Mouse (Mus musculus) adrenal gland, adult 2 months (tissue): Measurements from ENCODE around the gene Ptprd. TPM values are rescaled to one million over a fixed set of nuclear protein-coding genes. Genes with fewer than 3 reads are reported as not detected.

Experiments used
- DNase-seq: peaks from one replicate; pipeline ENCODE4 v3.0.0; 2021
- long read RNA-seq: library from polyadenylated mRNA; stranded (forward); transcript quantifications from one replicate; pipeline ENCODE4 v2.0.0, GENCODE M21; 2021
- polyA plus RNA-seq: library from polyadenylated mRNA; depleted of rRNA; stranded (reverse); fragments of >200 nt; gene quantifications from 2 replicates; pipeline ENCODE4 v1.2.3, GENCODE M21; 2012; rRNA removed
- total RNA-seq, 2 experiments: library from RNA; stranded (reverse); gene quantifications; 2 replicates each; pipeline ENCODE4 v1.2.3; 2021

Gene Ptprd
- total RNA-seq (10 to 100 TPM; 79.1 to 91.9 TPM), polyA plus RNA-seq (4.2 and 6.2 TPM in 2 replicates)
- long read RNA-seq, partial matches to known transcripts = 0 of 7 reads
- long read RNA-seq, other reads (novel, unspliced or antisense) = 7 of 7 reads

DNA sequence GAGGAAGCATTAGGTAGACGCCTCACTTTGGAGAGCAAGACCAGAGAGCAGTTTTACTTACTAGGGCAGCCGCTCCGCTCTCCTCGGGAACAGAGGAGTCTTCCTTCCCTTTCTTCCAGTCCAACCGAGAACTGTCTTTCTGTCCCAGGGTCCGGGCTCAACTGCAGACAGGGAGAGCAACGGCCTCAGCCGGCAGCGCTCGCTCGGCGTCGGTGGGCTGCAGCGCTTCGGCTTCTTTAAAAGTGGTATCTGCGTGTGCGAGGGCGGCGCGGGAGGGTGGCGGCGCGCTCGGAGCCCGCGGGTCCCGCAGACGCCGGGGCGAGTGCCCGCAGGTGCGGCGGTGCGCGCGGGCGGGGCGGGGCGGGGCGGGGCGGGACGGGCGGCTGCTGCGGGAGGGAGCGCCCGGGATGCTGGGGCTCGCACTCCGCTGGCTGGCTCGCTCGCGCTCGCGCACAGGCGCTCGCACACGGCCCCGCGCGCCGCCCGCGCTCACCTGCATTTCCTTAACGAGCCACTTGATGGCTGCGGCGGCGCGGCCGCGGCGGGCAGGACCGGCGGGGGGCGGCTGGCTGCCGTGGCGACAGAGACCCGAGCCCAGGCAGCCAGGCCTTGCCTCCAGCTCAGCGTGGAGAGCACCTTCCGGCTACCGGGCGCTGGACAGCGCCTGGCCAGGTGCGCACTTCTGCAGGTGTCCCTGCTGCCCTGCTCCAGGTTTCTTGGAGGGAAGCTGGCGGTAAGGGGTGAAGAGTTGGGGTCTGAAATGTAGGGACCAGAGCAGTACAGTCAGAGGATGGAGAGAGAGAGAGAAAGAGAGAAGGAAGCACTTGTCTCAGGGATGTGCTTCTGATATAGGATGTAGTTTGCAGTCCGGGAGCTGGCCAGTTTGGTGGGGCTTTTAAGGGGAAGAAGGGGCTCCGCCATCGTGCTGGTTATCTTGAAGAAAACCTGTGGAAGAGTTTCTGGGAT lies at the start of gene Ptprd:
Gene Ptprd (minus strand): TSS at position 433 of the 966 bp plus-strand sequence.
- DNase-seq = peak; percentile 24

GRCm38 (mm10) chr4:78235820-78236219 lies 24.1 kb upstream of the Ptprd start:
- no peak for DNase-seq

DNA sequence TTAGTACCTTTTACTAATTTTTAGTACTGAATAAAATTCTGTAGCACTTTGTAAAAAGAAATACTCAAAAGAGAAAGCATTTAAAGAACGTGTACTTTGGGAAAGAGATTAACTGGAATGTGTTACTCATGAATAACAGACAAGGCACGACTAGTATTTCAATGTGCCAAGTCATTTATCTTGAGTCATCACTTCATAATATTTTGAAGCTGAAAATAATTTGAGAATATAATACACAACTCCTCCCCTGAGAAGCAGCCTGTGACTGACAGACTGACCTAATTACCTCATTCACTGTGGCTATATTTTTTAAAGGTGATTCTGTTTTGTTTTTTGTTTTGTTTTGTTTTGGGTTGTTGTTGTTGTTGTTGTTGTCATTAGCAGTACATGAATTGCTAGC lies 23.6 kb upstream of the Ptprd start:
- DNase-seq = no peak

GRCm38 (mm10) chr4:78234681-78235080 lies 22.9 kb upstream of the Ptprd start:
- DNase-seq = peak; percentile 24

DNA sequence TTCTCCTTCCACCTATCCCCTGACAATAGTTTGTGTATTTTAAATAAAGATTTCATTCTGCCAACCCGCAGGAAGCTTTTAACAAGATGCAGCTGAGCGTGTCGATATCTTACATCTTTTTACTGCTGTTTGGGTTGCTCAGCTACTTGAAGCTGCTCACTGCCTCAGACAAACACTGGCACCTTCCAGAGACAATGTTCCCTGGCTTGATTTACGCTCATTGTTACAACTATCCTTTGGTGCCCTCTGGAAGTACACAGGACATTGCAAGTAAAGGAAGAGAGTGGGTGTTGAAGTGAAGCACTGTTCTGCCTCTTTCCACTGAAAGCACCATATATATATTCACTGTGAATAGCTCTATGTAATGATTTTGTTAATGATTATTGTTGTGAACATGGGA lies 2.2 kb upstream of the Ptprd start:
- no peak for DNase-seq

- no peak for DNase-seq
These were observed 1.2 kb upstream of the Ptprd start for GRCm38 (mm10) chr4:78212941-78213340.

DNA sequence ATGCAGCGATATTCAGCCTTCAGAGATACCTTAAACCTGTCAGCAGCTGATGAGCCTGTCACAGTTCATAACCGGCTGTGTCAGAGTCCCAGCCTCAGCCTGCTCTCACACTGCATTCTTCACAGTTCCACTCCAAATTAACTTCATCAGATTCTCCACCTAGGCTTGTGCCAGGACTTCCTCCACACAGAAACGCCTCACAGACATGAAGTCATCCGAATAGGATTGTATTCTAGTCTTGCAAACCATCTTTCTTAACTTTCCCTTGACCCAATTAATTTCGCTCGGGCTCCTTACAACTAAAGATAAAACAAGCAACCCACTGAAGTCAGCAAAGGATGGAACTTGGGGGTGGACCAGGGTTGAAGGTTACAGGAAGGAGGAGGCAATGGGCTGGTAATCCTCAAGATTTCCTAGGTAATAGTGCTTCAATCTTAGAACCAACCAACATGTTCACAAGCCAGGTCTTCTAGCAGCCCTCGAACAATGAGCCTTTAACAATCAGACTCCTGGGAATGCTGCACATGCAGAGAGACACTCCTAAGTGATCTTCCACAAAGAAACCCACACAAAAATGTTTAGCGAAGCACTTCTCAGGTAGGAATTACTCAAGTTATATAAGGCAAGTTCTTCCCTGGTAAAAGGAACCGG lies 758 bp downstream of the Ptprd start:
- DNase-seq = peak; percentile 16

- DNase-seq = no peak
These were observed 6.7 kb downstream of the Ptprd start for GRCm38 (mm10) chr4:78205018-78205417.

- no peak for DNase-seq
These were observed 43.3 kb downstream of the Ptprd start for GRCm38 (mm10) chr4:78168447-78168846.

DNA sequence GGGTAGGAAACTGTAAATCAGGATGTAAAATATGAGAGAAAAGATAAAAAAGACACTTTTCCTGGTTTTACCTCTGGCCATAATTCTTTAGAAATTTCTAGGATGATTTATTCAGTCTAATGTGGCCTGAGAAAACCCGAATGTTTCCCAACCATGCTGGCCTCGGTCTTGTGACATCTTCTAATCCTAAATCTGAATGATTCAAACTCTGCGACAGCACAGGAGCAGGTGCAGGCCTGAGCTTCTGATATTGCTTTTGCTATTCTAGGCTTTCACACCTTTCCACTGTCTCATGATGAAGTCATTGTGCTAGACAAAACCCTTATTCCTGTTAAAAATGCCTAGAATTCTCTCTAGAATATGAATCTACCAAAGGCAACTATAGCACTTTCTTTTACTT lies 51.3 kb downstream of the Ptprd start:
- DNase-seq = peak; percentile 32

GRCm38 (mm10) chr4:78150561-78150960 lies 61.2 kb downstream of the Ptprd start:
- DNase-seq = no peak

GRCm38 (mm10) chr4:78142767-78143148 lies 69.0 kb downstream of the Ptprd start:
- DNase-seq = no peak

DNA sequence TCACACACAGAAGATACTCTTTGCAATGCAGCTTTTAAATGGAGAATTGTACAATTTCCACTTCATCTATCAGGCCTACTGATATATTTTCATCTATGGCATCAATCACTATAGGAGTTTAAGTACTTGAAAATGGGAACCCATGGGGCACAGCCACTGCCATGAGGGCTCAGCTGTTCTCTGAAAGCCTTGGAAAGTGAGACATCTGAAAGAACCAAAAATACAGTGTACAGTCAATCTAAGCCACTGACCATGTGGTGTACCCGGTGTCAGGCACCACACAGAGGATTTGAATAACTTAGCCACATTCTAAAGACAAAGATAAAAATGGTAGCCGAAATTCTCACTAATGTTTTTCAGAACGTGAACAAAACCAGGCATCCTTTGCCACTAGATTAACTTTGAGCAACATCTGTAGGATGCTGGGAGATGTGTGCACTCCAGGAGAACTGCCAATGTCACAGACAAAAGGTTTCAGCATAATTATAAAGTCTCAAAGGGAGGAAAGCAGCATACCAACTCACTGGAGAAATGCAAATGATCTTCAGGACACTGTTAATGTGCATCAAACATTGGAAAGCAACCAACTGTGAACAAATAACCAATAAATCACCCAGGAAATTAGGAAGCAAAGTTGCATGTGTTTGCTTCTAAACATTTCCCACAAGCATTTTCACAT lies 69.5 kb downstream of the Ptprd start:
- no peak for DNase-seq

DNA sequence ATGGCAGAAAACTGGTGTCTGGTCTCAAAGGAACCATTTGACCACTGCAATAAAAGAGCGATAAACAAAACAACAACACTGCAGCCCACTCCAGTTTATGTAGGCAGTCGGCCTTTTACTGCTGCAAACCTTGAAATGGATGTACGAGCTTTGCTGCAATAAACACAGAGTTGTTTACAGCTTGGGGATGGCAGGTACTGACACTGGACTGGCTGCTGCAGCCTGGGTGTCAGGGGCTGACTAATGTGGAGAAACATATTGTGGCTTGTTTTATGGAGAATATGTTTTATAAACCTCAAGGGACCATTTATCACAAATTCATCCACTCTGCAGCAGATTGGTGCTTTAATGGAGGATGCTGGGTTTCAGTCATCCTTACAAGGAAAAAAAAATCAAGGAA lies 100.9 kb downstream of the Ptprd start:
- DNase-seq = no peak

DNA sequence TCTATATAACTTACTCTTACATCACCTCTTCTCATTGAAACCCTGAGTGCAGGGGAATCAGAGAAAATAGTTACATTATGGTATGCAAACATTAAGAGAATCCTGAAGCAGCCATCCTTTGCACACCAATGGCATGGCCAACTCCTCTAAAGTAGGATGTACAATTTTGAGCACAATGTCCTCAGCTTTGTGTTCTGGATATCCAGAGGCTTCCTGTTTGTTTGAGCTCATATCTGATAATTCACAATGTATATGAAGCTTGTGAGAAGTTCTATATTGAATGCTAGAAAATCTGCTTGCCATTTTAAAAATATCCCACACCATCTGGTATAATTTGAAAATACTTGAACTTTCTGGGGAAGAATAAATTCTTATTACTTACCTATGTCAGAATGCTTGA lies 114.2 kb downstream of the Ptprd start:
- no peak for DNase-seq

GRCm38 (mm10) chr4:78082744-78083143 lies 129.0 kb downstream of the Ptprd start:
- no peak for DNase-seq

- DNase-seq = no peak
These were observed 134.3 kb downstream of the Ptprd start for GRCm38 (mm10) chr4:78077499-78077898.

DNA sequence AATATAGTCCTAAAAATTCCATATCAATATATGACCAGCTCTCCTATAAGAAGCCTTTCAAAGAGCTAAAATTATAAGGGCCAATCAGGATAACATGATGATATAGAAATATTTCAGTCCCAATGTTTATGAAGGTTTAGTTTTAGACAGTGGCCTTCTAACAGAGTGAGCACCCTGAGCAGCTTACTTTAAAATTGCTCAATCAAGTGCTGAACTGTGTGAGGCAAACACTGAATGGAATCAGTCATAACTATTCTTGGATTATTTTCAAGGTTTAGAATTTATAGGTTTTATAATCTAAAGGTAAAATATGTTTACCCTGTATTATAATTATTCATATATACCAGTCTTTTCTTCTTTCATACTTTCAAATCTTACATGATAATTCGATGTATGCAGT lies 134.7 kb downstream of the Ptprd start:
- DNase-seq = no peak

- DNase-seq = no peak
These were observed 173.4 kb downstream of the Ptprd start for GRCm38 (mm10) chr4:78038401-78038800.

- DNase-seq = no peak
These were observed 209.7 kb downstream of the Ptprd start for GRCm38 (mm10) chr4:78002065-78002464.

- no peak for DNase-seq
These were observed 219.1 kb downstream of the Ptprd start for GRCm38 (mm10) chr4:77992709-77993108.

DNA sequence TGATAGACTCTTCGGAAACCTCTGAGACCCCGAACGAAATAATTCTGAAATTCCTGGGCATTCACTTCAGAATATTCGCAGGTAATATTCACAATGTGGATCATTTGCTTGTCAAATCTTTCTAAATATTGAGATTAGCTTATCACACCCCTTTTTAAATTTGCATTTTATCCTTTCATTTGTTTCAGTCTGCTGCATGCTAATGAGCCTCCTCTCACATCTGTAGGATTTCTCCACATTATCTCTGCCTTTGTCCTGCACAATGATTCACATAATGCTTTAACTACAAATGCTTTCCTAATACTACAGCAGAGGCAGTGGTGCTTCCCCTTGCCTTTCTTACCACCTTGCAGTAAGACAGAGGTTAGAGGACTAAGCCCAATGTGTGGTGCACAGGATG lies 229.7 kb downstream of the Ptprd start:
- DNase-seq = no peak

DNA sequence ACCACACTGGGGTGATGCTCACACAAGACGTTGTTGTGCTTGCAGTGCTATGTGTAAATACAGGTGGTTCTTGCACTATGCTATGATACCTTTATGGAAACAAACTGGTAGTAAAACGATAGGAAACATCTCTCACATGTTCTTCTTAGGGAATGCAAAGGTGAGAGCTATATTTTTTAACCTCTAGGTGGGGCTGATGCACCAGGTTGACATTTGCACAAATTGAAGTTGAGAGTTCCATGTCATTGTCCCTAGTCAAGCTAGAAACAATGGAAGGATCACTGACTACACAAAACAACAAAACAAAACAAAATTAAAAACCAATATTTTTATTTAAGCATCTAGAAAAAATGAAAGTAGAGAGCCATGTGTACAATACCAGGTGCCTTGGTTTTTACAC lies 250.1 kb downstream of the Ptprd start:
- peak; percentile 9 for DNase-seq
